Mouse (Mus musculus) stomach, postnatal 0 days (tissue): Measurements from ENCODE around the gene Gzmc. TPM values are rescaled to one million over a fixed set of nuclear protein-coding genes. Genes with fewer than 3 reads are reported as not detected.
"Not testable (repeated sequence)": the region's sequence is repeated elsewhere in the genome, so short reads cannot be mapped to it uniquely, and the experiment has no call there.

Source experiments
- ATAC-seq: fragments of 200-750 bp; cut with Nextera tagmentation; 2 replicates; pipeline ENCODE4 v1.8.0; 2017; ENCODE audit not compliant: low FRiP score, low TSS enrichment
- DNase-seq: peaks from one replicate; pipeline ENCODE4 v3.0.0-alpha.2; 2016; ENCODE audit warnings: low spot score
- H3K27ac ChIP-seq: fragments of 300-500 bp; sonication (generic); replicated peaks from 2 replicates; pipeline ENCODE4 v1.5.1; 2014; ENCODE audit warnings: mild to moderate bottlenecking, control low read depth
- H3K27me3 ChIP-seq: fragments of 300-500 bp; sonication (generic); 2 replicates; pipeline ENCODE4 v1.6.1; 2014; ENCODE audit warnings: low read length; ENCODE audit not compliant: control insufficient read depth, insufficient read depth
- H3K36me3 ChIP-seq: fragments of 300-500 bp; sonication (generic); 2 replicates; pipeline ENCODE4 v1.6.1; 2014; ENCODE audit warnings: low read length, mixed read lengths; ENCODE audit not compliant: control insufficient read depth, insufficient read depth
- H3K4me1 ChIP-seq: fragments of 300-500 bp; sonication (generic); replicated peaks from 2 replicates; pipeline ENCODE4 v1.6.1; 2014; ENCODE audit warnings: antibody characterized with exemption; ENCODE audit not compliant: control insufficient read depth, insufficient read depth
- H3K4me2 ChIP-seq: fragments of 300-500 bp; sonication (generic); replicated peaks from 2 replicates; pipeline ENCODE4 v1.6.1; 2014; ENCODE audit warnings: low read depth, mild to moderate bottlenecking, control low read depth, moderate library complexity
- H3K4me3 ChIP-seq: fragments of 300-500 bp; sonication (generic); 2 replicates; pipeline ENCODE4 v1.5.1; 2014; ENCODE audit warnings: low read depth, low read length, control low read depth
- H3K9ac ChIP-seq: fragments of 300-500 bp; sonication (generic); 2 replicates; pipeline ENCODE4 v1.6.1; 2014; ENCODE audit warnings: mild to moderate bottlenecking, low read length, control low read depth, mixed read lengths
- H3K9me3 ChIP-seq: fragments of 300-500 bp; sonication (generic); 2 replicates; pipeline ENCODE4 v1.6.1; 2016; ENCODE audit warnings: low read length; ENCODE audit not compliant: control insufficient read depth
- CTCF ChIP-seq: IDR thresholded peaks from 2 replicates; pipeline ENCODE4 v1.5.1; 2016; ENCODE audit warnings: antibody characterized with exemption, low read depth, mild to moderate bottlenecking, moderate library complexity
- EP300 ChIP-seq: optimal IDR thresholded peaks from 2 replicates; pipeline ENCODE3; 2016; ENCODE audit warnings: antibody characterized with exemption
- whole genome bisulfite sequencing: fragments of 180-500 bp; shearing (Covaris S2); extraction: QIAGEN DNeasy Blood & Tissue Kit; methylation state at CpG from one replicate; pipeline ENCODE4 v1.1.7; 2014; 5-methylcytosine and 5-hydroxymethylcytosine counted together
- polyA plus RNA-seq: library from polyadenylated mRNA; unstranded; fragments of >200 nt; fragmentation: Nextera tagmentation; extraction: Ambion mirVana; gene quantifications from 2 replicates; pipeline ENCODE4 v1.2.1, GENCODE M21; 2015

Gene Gzmc
- polyA plus RNA-seq, 1 experiment from 2014 or later, result 0.11 TPM

DNA sequence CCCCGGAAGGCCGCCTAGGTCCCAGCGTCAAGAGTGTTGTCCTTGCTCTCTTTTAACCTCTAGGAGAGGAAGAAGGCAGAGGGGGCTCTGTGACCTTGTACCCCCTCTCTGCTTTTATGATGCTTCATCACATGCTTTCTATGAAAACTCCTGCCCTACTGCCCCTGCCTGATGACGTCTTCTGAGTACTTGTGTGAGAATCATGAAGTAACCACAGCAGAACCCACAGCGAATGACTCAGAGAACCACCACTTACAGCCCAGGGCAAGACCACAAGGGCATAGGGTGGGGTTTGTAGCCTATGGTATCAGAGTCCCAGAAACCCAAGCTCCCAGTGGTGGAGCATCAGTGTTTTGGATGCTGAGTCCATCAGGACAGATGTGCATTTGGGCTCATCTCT, 27.7 kb upstream of the Gzmc start, which contains the start of gene Gzmb:
TSS of gene Gzmb (minus strand) at position 108 of the 400 bp plus-strand sequence.
- no peak for ATAC-seq
- 91% methylated on average over 5 of the region's 5 CpGs for WGBS
- no peak within 1 kb of the TSS for H3K27ac ChIP-seq

DNA sequence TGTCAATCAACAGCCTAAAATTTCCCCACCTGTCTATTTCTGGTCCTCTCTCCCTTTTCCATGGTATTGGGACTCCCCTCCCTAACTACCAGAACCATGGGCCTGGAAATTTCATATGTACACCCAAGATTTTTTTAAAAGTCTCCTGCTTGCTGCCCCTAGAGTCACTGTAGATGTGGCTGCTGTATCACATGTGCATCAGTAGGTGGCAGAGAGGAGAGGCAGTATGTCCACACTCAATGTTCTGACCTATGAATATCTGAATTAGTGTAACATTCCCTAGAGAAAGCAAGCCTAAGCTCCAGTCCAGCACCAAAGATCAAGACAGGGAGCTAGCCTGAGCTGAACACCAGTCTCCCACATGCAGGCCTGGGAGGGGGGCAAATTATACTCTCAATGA, 6.0 kb upstream of the Gzmc start:
- Histone ChIP-seq H3K9me3 (no peaks in the 10 kb centered on the region), H3K4me1 (no peaks in the 10 kb centered on the region), H3K4me3 (no peak overlapping the region), H3K4me2 (no peak overlapping the region), H3K27ac (no peak overlapping the region), H3K27me3 (no peaks in the 10 kb centered on the region), H3K9ac (no peak overlapping the region), H3K36me3 (no peaks in the 10 kb centered on the region)
- no peak for DNase-seq
- TF ChIP-seq EP300 (no peak), CTCF (peak; percentile 54)
- ATAC-seq, result no peak

More for the DNA sequence above, 27.7 kb upstream of the Gzmc start, which contains the start of gene Gzmb:
- Histone ChIP-seq H3K36me3 (no peaks in the 10 kb centered on the region), H3K4me1 (no peaks in the 10 kb centered on the region), H3K4me3 (no peak within 1 kb of the TSS), H3K27me3 (no peaks in the 10 kb centered on the region), H3K9me3 (no peaks in the 10 kb centered on the region), H3K9ac (no peak within 1 kb of the TSS), H3K4me2 (no peak within 1 kb of the TSS)
- DNase-seq, result no peak
- TF ChIP-seq CTCF, result no peak
- TF ChIP-seq EP300, result no peak

DNA sequence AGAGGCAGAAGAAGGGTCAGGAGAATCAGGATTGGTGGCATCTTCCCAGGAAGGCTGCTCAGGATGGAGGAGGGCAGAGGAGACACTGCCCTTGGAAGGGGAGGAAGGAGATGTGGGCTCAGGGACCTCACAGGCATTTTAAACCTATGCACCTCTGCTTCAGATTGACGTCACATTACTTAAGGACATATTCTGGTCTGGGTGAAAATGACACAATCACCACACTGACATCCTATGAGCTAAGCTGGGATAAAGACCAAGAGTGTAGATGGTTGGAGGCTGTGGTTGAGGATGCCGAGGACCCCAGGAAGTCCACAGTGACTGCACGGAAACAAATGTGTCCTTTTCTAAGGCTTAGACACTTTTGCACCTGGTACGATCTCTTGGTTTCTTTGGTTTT, 23.1 kb downstream of the Gzmc start, which contains the start of gene Gzmf:
TSS of gene Gzmf (minus strand) at position 101 of the 400 bp plus-strand sequence.
- ATAC-seq (no peak), DNase-seq (no peak)
- no peak within 1 kb of the TSS for H3K4me2 ChIP-seq
- no peak within 1 kb of the TSS for H3K9ac ChIP-seq
- no peak within 1 kb of the TSS for H3K27ac ChIP-seq
- no peaks in the 10 kb centered on the region for H3K27me3 ChIP-seq
- no peak for TF ChIP-seq CTCF
- TF ChIP-seq EP300, result no peak
- no peaks in the 10 kb centered on the region for H3K9me3 ChIP-seq
- no peaks in the 10 kb centered on the region for H3K36me3 ChIP-seq
- WGBS, result 88% methylated on average over 4 of the region's 4 CpGs
- H3K4me3 ChIP-seq, result no peak within 1 kb of the TSS
- no peaks in the 10 kb centered on the region for H3K4me1 ChIP-seq

DNA sequence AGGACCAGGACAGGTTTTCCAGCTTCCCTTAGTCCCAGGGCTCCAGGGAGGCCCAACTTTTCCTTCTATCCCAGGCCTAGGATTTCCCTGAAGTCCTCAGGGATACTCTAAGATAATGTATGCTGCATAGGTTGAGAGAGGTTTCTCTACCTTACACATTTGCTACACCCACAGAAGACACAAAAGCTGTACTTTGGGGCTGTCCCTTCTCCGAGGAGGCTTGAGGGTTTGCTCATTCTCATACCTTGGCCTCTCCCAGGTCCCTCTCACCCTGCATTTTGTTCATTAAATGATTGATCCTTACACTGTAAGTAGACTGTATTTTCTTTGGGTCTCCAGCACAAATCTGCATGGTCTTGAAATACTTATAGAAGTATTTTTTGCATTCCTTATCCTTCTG, 28.8 kb downstream of the Gzmc start:
- no peaks in the 10 kb centered on the region for H3K36me3 ChIP-seq
- no peak overlapping the region for H3K27ac ChIP-seq
- TF ChIP-seq CTCF (no peak), EP300 (no peak)
- H3K4me3 ChIP-seq, result no peak overlapping the region
- DNase-seq (no peak), ATAC-seq (no peak)
- no peaks in the 10 kb centered on the region for H3K27me3 ChIP-seq
- H3K9me3 ChIP-seq, result no peaks in the 10 kb centered on the region
- H3K4me2 ChIP-seq, result no peak overlapping the region
- no peak overlapping the region for H3K9ac ChIP-seq
- no peaks in the 10 kb centered on the region for H3K4me1 ChIP-seq
- 71% methylated on average over 1 of the region's 1 CpGs for WGBS

DNA sequence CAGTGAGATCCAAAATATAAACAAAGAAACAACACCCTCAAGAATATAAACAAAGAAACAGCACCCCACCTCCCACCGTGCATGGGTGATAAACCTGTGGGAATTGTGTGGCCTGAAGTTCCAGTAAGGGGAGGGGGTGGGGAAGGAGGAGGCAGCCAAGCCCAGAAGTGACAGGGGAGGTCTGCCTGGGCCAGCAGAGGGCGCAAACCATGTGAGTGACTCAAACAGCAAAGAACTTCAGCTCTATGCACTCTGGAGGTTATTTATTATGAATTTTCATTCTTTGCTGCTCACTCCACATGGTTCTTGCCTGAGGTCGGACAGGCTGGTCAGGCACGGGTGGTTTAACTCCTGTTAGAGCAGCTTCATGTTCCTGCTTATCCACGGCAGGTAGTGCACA, 29.4 kb downstream of the Gzmc start:
- H3K4me1 ChIP-seq, H3K4me3 ChIP-seq, H3K4me2 ChIP-seq, H3K36me3 ChIP-seq, H3K27ac ChIP-seq, H3K9me3 ChIP-seq, H3K27me3 ChIP-seq, H3K9ac ChIP-seq, ATAC-seq: not testable (repeated sequence)
- peak; percentile 75 for DNase-seq
- TF ChIP-seq CTCF, result peak; percentile 73
- 32% methylated on average over 5 of the region's 5 CpGs for WGBS

GRCm38 (mm10) chr14:56203975-56204374, 30.5 kb downstream of the Gzmc start:
- ATAC-seq (no peak), DNase-seq (peak; percentile 71)
- TF ChIP-seq EP300, result no peak
- TF ChIP-seq CTCF, result peak; percentile 95
- Histone ChIP-seq H3K4me3 (no peak overlapping the region), H3K27ac (no peak overlapping the region), H3K9ac (no peak overlapping the region), H3K4me2 (no peak overlapping the region), H3K27me3 (no peaks in the 10 kb centered on the region), H3K9me3 (no peaks in the 10 kb centered on the region), H3K4me1 (no peaks in the 10 kb centered on the region), H3K36me3 (no peaks in the 10 kb centered on the region)
- WGBS, result 1% methylated on average over 2 of the region's 2 CpGs
